Mouse (Mus musculus): ENCODE data around the gene Col4a5. TPM values are rescaled to one million over a fixed set of nuclear protein-coding genes. Genes with fewer than 3 reads are reported as not detected.

Gene Col4a5
- polyA plus RNA-seq (2015; fragmentation: Nextera tagmentation; extraction: Ambion mirVana) = 7.5 and 9.0 TPM in 2 replicates

GRCm38 (mm10) chrX:141475110-141475509 is at the start of gene Col4a5:
Col4a5 (plus strand) TSS chrX:141475385.
- peak; percentile 92 for ATAC-seq (replicated peaks)
- Histone ChIP-seq H3K4me1 (no peaks in the 10 kb centered on the region), H3K9ac (peak within 1 kb of the TSS; percentile 25; the same call in 1 of the 2 replicates), H3K27ac (no peak within 1 kb of the TSS), H3K9me3 (no peaks in the 10 kb centered on the region), H3K27me3 (replicated peaks) (peaks cover 25% of the 10 kb centered on the region), H3K4me2 (peak within 1 kb of the TSS; percentile 66), H3K4me3 (peak within 1 kb of the TSS; percentile 41), H3K36me3 (replicated peaks) (no peaks in the 10 kb centered on the region)
- 12% methylated on average over 13 of the region's 13 CpGs for whole genome bisulfite sequencing

- ATAC-seq (replicated peaks) = no peak
- H3K9me3 ChIP-seq = no peaks in the 10 kb centered on the region
- no peak overlapping the region for H3K4me2 ChIP-seq
- H3K4me3 ChIP-seq = no peak overlapping the region
- H3K4me1 ChIP-seq = no peaks in the 10 kb centered on the region
- H3K27me3 ChIP-seq (replicated peaks) = peaks cover 10% of the 10 kb centered on the region; the same call in 1 of the 2 replicates
- H3K36me3 ChIP-seq (replicated peaks) = no peaks in the 10 kb centered on the region
- no peak overlapping the region for H3K9ac ChIP-seq
- WGBS = 86% methylated on average over 6 of the region's 6 CpGs
- no peak overlapping the region for H3K27ac ChIP-seq
Measured at GRCm38 (mm10) chrX:141436780-141437179, 38.4 kb upstream of the Col4a5 start.

GRCm38 (mm10) chrX:141439423-141439822 is 35.8 kb upstream of the Col4a5 start:
- no peaks in the 10 kb centered on the region for H3K4me1 ChIP-seq
- peaks cover 10% of the 10 kb centered on the region; the same call in 1 of the 2 replicates for H3K27me3 ChIP-seq (replicated peaks)
- ATAC-seq (replicated peaks) = no peak
- H3K4me2 ChIP-seq = no peak overlapping the region
- no peak overlapping the region for H3K27ac ChIP-seq
- H3K9ac ChIP-seq = no peak overlapping the region
- 73% methylated on average over 2 of the region's 2 CpGs for WGBS
- H3K9me3 ChIP-seq = no peaks in the 10 kb centered on the region
- H3K4me3 ChIP-seq = no peak overlapping the region
- H3K36me3 ChIP-seq (replicated peaks) = no peaks in the 10 kb centered on the region

- H3K4me2 ChIP-seq = no peak overlapping the region
- no peak overlapping the region for H3K4me3 ChIP-seq
- ATAC-seq (replicated peaks) = no peak
- no peaks in the 10 kb centered on the region for H3K4me1 ChIP-seq
- no peak overlapping the region for H3K27ac ChIP-seq
- no peak overlapping the region for H3K9ac ChIP-seq
- peaks cover 12% of the 10 kb centered on the region; the same call in 1 of the 2 replicates for H3K27me3 ChIP-seq (replicated peaks)
- no peaks in the 10 kb centered on the region for H3K36me3 ChIP-seq (replicated peaks)
- H3K9me3 ChIP-seq = no peaks in the 10 kb centered on the region
- 86% methylated on average over 1 of the region's 1 CpGs for WGBS
Measured at GRCm38 (mm10) chrX:141447936-141448335, 27.2 kb upstream of the Col4a5 start.

- Histone ChIP-seq H3K4me2 (peak within 1 kb of the TSS; percentile 66), H3K4me1 (no peaks in the 10 kb centered on the region), H3K36me3 (replicated peaks) (no peaks in the 10 kb centered on the region), H3K4me3 (peak within 1 kb of the TSS; percentile 41), H3K27me3 (replicated peaks) (peaks cover 25% of the 10 kb centered on the region), H3K27ac (no peak within 1 kb of the TSS), H3K9me3 (no peaks in the 10 kb centered on the region), H3K9ac (no peak within 1 kb of the TSS)
- WGBS = 25% methylated on average over 16 of the region's 16 CpGs
- ATAC-seq (replicated peaks) = no peak
Measured at GRCm38 (mm10) chrX:141473470-141474302, 1.5 kb upstream of the Col4a5 start, which contains the start of gene Col4a6. Col4a6 (minus strand) TSS chrX:141474076.

- H3K9me3 ChIP-seq = no peaks in the 10 kb centered on the region
- peak overlapping the region; percentile 66 for H3K4me2 ChIP-seq
- no peaks in the 10 kb centered on the region for H3K36me3 ChIP-seq (replicated peaks)
- 13% methylated on average over 14 of the region's 14 CpGs for WGBS
- no peaks in the 10 kb centered on the region for H3K4me1 ChIP-seq
- peak; percentile 84 for ATAC-seq (replicated peaks)
- H3K4me3 ChIP-seq = peak overlapping the region; percentile 41
- H3K9ac ChIP-seq = peak overlapping the region; percentile 25; the same call in 1 of the 2 replicates
- peaks cover 23% of the 10 kb centered on the region for H3K27me3 ChIP-seq (replicated peaks)
- no peak overlapping the region for H3K27ac ChIP-seq
Measured at GRCm38 (mm10) chrX:141475566-141476327, 562 bp downstream of the Col4a5 start.

- no peaks in the 10 kb centered on the region for H3K4me1 ChIP-seq
- ATAC-seq (replicated peaks) = no peak
- no peak overlapping the region for H3K4me2 ChIP-seq
- no peak overlapping the region for H3K4me3 ChIP-seq
- no peak overlapping the region for H3K9ac ChIP-seq
- H3K27ac ChIP-seq = no peak overlapping the region
- no peaks in the 10 kb centered on the region for H3K9me3 ChIP-seq
- WGBS = 58% methylated on average over 4 of the region's 4 CpGs
- H3K27me3 ChIP-seq (replicated peaks) = no peaks in the 10 kb centered on the region; the same call in 1 of the 2 replicates
- no peaks in the 10 kb centered on the region for H3K36me3 ChIP-seq (replicated peaks)
Measured at GRCm38 (mm10) chrX:141494545-141494944, 19.4 kb downstream of the Col4a5 start.

GRCm38 (mm10) chrX:141503125-141503524 is 27.9 kb downstream of the Col4a5 start:
- 68% methylated on average over 1 of the region's 1 CpGs for WGBS
- H3K4me1 ChIP-seq = no peaks in the 10 kb centered on the region
- H3K9me3 ChIP-seq = no peaks in the 10 kb centered on the region
- no peak overlapping the region for H3K4me2 ChIP-seq
- H3K27me3 ChIP-seq (replicated peaks) = no peaks in the 10 kb centered on the region; the same call in 1 of the 2 replicates
- no peak overlapping the region for H3K9ac ChIP-seq
- H3K27ac ChIP-seq = no peak overlapping the region
- H3K4me3 ChIP-seq = no peak overlapping the region
- H3K36me3 ChIP-seq (replicated peaks) = no peaks in the 10 kb centered on the region
- ATAC-seq (replicated peaks) = peak; percentile 72; the same call in 1 of the 2 replicates

GRCm38 (mm10) chrX:141533447-141533846 is 58.3 kb downstream of the Col4a5 start:
- Histone ChIP-seq H3K27ac (no peak overlapping the region), H3K4me3 (no peak overlapping the region), H3K4me2 (no peak overlapping the region), H3K36me3 (replicated peaks) (no peaks in the 10 kb centered on the region), H3K27me3 (replicated peaks) (no peaks in the 10 kb centered on the region; the same call in 1 of the 2 replicates), H3K4me1 (no peaks in the 10 kb centered on the region), H3K9me3 (no peaks in the 10 kb centered on the region), H3K9ac (no peak overlapping the region)
- ATAC-seq (replicated peaks) = no peak

GRCm38 (mm10) chrX:141547471-141547870 is 72.3 kb downstream of the Col4a5 start:
- 88% methylated on average over 2 of the region's 2 CpGs for WGBS
- Histone ChIP-seq H3K27ac (no peak overlapping the region), H3K9ac (no peak overlapping the region), H3K4me2 (no peak overlapping the region), H3K4me3 (no peak overlapping the region), H3K4me1 (no peaks in the 10 kb centered on the region), H3K36me3 (replicated peaks) (no peaks in the 10 kb centered on the region), H3K9me3 (no peaks in the 10 kb centered on the region), H3K27me3 (replicated peaks) (no peaks in the 10 kb centered on the region)
- ATAC-seq (replicated peaks) = no peak

- Histone ChIP-seq H3K36me3 (replicated peaks) (no peaks in the 10 kb centered on the region), H3K27me3 (replicated peaks) (no peaks in the 10 kb centered on the region)
Measured at GRCm38 (mm10) chrX:141590242-141590641, 115.1 kb downstream of the Col4a5 start.

GRCm38 (mm10) chrX:141721725-141722124 is 246.5 kb downstream of the Col4a5 start:
- Histone ChIP-seq H3K27me3 (replicated peaks) (peaks cover 59% of the 10 kb centered on the region), H3K4me2 (peak overlapping the region; percentile 70)
- 19% methylated on average over 32 of the region's 33 CpGs for WGBS

More at GRCm38 (mm10) chrX:141590242-141590641, 115.1 kb downstream of the Col4a5 start:
- H3K4me2 ChIP-seq = no peak overlapping the region
- no peaks in the 10 kb centered on the region for H3K4me1 ChIP-seq
- H3K27ac ChIP-seq = no peak overlapping the region
- no peak for ATAC-seq (replicated peaks)
- H3K9ac ChIP-seq = no peak overlapping the region
- H3K4me3 ChIP-seq = no peak overlapping the region
- WGBS = 31% methylated on average over 3 of the region's 3 CpGs
- H3K9me3 ChIP-seq = no peaks in the 10 kb centered on the region

More at GRCm38 (mm10) chrX:141721725-141722124, 246.5 kb downstream of the Col4a5 start:
- Histone ChIP-seq H3K9me3 (no peaks in the 10 kb centered on the region), H3K36me3 (replicated peaks) (no peaks in the 10 kb centered on the region), H3K27ac (no peak overlapping the region), H3K9ac (no peak overlapping the region), H3K4me3 (peak overlapping the region; percentile 41), H3K4me1 (peaks cover 14% of the 10 kb centered on the region)
- no peak for ATAC-seq (replicated peaks)
